Mouse (Mus musculus) ES-E14 (cell line): ENCODE measurements around the gene Sipa1.

Experiments
- HCFC1 ChIP-seq: IDR thresholded peaks from 2 replicates; pipeline ENCODE4 v1.6.1; 2012; ENCODE audit warnings: low read length, inconsistent platforms, borderline replicate concordance; ENCODE audit not compliant: insufficient read depth
- MAFK ChIP-seq: IDR thresholded peaks from 2 replicates; pipeline ENCODE4 v1.6.1; 2014; ENCODE audit warnings: mild to moderate bottlenecking, low read depth, low read length, inconsistent platforms; ENCODE audit not compliant: insufficient read depth
- ZC3H11A ChIP-seq: IDR thresholded peaks from 2 replicates; pipeline ENCODE4 v1.6.1; 2012; ENCODE audit warnings: low read depth, mild to moderate bottlenecking, inconsistent platforms, low read length, borderline replicate concordance

DNA sequence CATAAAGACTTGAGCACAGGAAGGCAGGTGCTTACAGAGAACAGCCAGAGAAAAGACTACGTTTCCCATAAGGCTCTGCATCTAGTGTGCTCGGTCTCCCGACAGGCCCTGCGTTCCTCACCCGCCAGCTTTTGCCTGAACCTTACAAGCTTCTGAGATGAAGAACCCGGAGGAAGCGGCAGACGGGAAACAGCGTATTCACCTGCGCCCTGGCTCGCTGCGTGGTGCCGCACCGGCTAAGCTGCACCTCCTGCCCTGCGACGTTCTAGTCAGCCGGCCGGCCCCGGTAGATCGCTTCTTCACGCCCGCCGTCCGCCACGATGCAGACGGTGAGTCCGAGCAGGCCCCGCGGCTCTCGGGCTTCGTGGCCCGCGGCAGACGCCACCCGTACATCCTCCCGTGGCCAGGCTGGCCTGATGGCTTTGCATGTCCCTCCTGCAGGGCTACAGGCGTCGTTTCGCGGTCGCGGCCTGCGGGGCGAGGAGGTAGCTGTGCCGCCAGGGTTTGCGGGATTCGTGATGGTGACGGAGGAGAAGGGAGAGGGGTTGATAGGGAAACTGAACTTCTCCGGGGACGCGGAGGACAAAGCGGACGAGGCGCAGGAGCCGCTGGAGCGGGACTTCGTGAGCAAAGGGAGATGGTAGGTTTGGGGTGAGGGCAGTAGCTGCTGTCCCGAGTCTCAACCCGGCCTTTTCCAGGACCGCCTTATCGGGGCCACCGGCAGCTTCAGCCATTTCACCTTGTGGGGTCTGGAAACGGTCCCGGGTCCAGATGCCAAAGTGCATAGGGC lies 61.6 kb downstream of the Sipa1 start, which contains the start of gene Rnaseh2c:
- TF ChIP-seq MAFK, result no peak
- no peak for TF ChIP-seq ZC3H11A
- peak; percentile 98 for TF ChIP-seq HCFC1
